In the genomic region with DNA sequence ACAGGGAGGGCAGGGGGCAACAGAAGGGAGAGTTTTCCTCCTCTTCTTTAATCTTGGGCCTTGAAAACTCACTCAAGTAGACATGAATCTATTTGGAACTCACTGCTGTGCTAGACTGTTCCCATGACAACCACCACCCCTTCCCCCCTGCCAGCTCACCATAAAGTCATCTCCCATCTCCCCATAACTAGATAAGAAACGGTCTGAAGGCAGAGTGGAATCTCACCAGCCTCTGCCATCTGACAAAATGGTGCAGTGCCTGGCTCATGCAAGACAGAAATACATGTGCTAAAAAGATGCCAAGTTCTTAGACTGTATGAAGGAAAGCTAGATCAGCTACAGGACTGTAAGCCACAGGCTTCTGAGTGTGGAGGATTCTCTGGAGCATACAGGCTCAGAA, we compare ENCODE assay signal across 22 mouse cellular contexts.
DNase-seq lines count a peak whose midpoint lies in the region; TF ChIP-seq lines count a peak whose summit lies in the region.
"Had no signal": no experiment of that assay in that cellular context is flagged by ENCODE, and none has a peak within 500 bp of the region (broad histone marks: within the 10 kb centered on the region; RNA-seq: fewer than 3 reads in every experiment).

No protein-coding gene starts in this region.

- TF ChIP-seq POLR2A in embryonic fibroblast, embryonic 13.5 days (IDR thresholded peaks at IDR 0.05; ENCODE audit: low read depth, low read length), result no peak

- H3K27ac ChIP-seq in embryonic fibroblast, embryonic 13.5 days (ENCODE audit: insufficient read depth, low read length), result peak overlapping the region; percentile 23; the same call in 1 of the 2 replicates
- H3K27ac ChIP-seq: limb, embryonic 12.5 days; liver, embryonic 13.5 days; lung, embryonic 15.5 days; macrophage; neural tube, embryonic 13.5 days; stomach, embryonic 15.5 days had no signal

- peak; percentile 13 for DNase-seq in adrenal gland, adult 2 months
- DNase-seq in adrenal gland, adult 18-20 months (ENCODE audit: low spot score in 2 of 2), result no peak
- peak; percentile 36 to 56 for DNase-seq in left cerebral cortex, adult 18-20 months (ENCODE audit: low spot score in 2 of 2)
- no peak for DNase-seq in left cerebral cortex, adult 11 months (ENCODE audit: low spot score)
- DNase-seq in right cerebral cortex, postnatal 25 days, result peak; percentile 52
- no peak for DNase-seq in kidney, postnatal 10 days
- no peak for DNase-seq in adipocyte (ENCODE audit: low spot score)
- DNase-seq: cerebellum, postnatal 25 days; gastrocnemius, postnatal 25 days; heart, postnatal 36 days; kidney, adult 11 months; kidney, postnatal 25 days; liver, embryonic 13.5 days; spleen, adult 18-20 months; thymus, postnatal 14 days had no signal

- no peak overlapping the region for H3K4me3 ChIP-seq in embryonic fibroblast, embryonic 13.5 days (ENCODE audit: insufficient read depth, low read length)
- H3K4me3 ChIP-seq: heart, embryonic 12.5 days; limb, embryonic 12.5 days; liver, embryonic 13.5 days; lung, embryonic 15.5 days; neural tube, embryonic 13.5 days; stomach, embryonic 15.5 days had no signal

- peaks cover 12% of the 10 kb centered on the region for H3K4me1 ChIP-seq in embryonic fibroblast, embryonic 13.5 days (ENCODE audit: control insufficient read depth, insufficient read depth, low read length)
- H3K4me1 ChIP-seq: heart, embryonic 12.5 days; limb, embryonic 12.5 days; liver, embryonic 13.5 days; lung, embryonic 15.5 days; neural tube, embryonic 13.5 days; stomach, embryonic 15.5 days had no signal

- TF ChIP-seq CTCF in embryonic fibroblast, embryonic 13.5 days (IDR thresholded peaks at IDR 0.05; ENCODE audit: borderline replicate concordance, insufficient read depth, low read length), result no peak

Comparison
In these comparisons a context has a peak if more than half of its experiments do, and no peak if none do; other contexts are left out.
1. DNase-seq: peak in adrenal gland, adult 2 months (single experiment), left cerebral cortex, adult 18-20 months (2 of 2) and right cerebral cortex, postnatal 25 days (single experiment); none in adrenal gland, adult 18-20 months (0 of 2), left cerebral cortex, adult 11 months (single experiment), kidney, postnatal 10 days (single experiment) and adipocyte (single experiment).